Mouse (Mus musculus): ENCODE data around the gene Itga3. TPM values are rescaled to one million over a fixed set of nuclear protein-coding genes. Genes with fewer than 3 reads are reported as not detected.

Itga3 gene
- 11.5 and 12.2 TPM in 2 replicates for polyA plus RNA-seq (2016; fragmentation: Nextera tagmentation; extraction: Ambion mirVana)

DNA sequence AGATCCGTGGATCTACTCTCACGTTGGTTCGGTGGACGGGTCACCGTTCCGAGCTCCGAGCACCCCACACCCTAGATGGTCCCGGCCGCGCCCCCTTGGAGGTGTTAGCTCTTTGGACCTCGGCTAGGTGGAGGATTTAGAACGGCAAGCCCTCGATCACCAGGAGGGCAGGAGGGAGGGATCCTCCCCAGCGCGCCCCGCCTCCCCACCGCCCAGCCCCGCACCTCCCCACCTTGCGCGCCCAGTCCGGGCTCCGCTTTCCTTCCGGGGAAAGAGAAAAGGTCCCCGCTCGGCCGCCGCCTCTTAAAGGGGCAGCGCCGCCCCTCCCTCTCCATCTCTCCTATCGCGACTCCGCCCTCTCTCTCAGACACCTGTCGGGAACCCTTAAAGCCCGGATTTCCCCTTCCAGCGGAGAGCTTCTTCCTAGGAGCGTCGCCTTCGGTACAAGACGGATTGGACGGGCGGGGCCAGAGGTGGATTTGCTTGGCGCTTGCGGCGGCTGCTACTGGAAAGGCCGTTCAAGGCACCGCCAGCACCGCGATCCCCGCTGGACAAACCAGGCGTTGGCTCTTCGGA, at the start of gene Itga3:
TSS of gene Itga3 (minus strand) at position 266 of the 576 bp plus-strand sequence.
- WGBS, result under 1% methylated on average over 50 of the region's 51 CpGs
- peak; percentile 79 for DNase-seq (ENCODE audit: low spot score)
- Histone ChIP-seq H3K36me3 (replicated peaks) (no peaks in the 10 kb centered on the region), H3K27ac (replicated peaks) (peak within 1 kb of the TSS; percentile 82), H3K27me3 (replicated peaks; ENCODE audit: low read depth, poor library complexity, severe bottlenecking) (peaks cover 76% of the 10 kb centered on the region), H3K9me3 (no peaks in the 10 kb centered on the region), H3K4me1 (peaks cover 89% of the 10 kb centered on the region), H3K4me3 (peak within 1 kb of the TSS; percentile 73)

DNA sequence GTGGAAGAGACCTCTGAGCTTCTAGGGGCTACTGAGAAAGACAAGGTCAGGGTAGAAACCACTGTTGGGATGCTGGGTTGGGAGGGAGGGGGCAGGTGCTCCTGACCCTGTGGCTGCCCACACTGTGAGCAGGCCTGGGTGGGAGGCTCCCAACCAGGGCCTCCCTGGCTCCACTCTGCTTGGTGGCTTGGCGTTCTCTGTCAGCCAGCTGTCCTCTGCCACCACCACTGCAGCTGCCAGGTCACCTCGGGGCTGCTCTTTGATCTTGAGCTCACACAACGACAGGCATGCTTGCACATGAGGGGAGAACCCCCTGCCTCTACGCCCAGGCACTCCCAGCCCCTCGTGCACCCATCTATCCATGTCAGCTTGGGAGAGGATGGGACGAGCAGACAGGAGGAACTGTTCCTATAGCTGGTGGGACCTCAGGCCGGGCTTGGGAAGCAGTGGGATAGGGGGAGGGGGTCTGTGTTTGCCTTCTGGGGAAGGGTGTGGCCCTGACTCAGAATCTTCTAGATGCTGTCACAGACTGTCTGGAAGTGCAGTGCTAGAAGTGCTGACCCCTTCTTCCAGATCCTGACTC, 48.9 kb upstream of the Itga3 start:
- no peak for DNase-seq (ENCODE audit: low spot score)
- 27% methylated on average over 7 of the region's 7 CpGs for WGBS
- Histone ChIP-seq H3K27me3 (replicated peaks; ENCODE audit: low read depth, poor library complexity, severe bottlenecking) (peaks cover 95% of the 10 kb centered on the region), H3K36me3 (replicated peaks) (peaks cover 19% of the 10 kb centered on the region), H3K9me3 (no peaks in the 10 kb centered on the region), H3K27ac (replicated peaks) (peak overlapping the region; percentile 52), H3K4me1 (peaks cover 80% of the 10 kb centered on the region), H3K4me3 (peak overlapping the region; percentile 8)

DNA sequence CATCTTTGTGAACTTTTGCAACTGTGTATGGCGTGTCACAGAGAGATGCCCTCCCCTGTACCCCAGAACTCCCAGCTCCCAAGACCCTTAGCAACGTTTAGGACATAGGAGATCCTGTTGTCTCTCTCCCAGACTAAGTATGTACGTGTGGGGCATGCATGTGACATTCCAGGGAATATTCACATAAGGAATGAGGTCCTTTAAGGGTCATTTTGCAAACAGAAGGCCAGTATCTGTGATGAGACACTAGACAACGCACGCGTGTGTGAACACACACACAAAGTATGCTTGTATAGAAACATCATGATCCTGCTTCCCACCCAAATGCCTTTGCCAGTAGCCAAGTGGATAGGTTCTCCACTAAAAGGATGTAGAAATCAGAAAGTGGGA, 45.5 kb upstream of the Itga3 start:
- Histone ChIP-seq H3K36me3 (replicated peaks) (peaks cover 19% of the 10 kb centered on the region), H3K27me3 (replicated peaks; ENCODE audit: low read depth, poor library complexity, severe bottlenecking) (peaks cover 99% of the 10 kb centered on the region), H3K27ac (replicated peaks) (peak overlapping the region; percentile 84), H3K4me3 (peak overlapping the region; percentile 67), H3K9me3 (no peaks in the 10 kb centered on the region), H3K4me1 (peaks cover 76% of the 10 kb centered on the region)
- DNase-seq (ENCODE audit: low spot score), result no peak
- 20% methylated on average over 6 of the region's 6 CpGs for WGBS

DNA sequence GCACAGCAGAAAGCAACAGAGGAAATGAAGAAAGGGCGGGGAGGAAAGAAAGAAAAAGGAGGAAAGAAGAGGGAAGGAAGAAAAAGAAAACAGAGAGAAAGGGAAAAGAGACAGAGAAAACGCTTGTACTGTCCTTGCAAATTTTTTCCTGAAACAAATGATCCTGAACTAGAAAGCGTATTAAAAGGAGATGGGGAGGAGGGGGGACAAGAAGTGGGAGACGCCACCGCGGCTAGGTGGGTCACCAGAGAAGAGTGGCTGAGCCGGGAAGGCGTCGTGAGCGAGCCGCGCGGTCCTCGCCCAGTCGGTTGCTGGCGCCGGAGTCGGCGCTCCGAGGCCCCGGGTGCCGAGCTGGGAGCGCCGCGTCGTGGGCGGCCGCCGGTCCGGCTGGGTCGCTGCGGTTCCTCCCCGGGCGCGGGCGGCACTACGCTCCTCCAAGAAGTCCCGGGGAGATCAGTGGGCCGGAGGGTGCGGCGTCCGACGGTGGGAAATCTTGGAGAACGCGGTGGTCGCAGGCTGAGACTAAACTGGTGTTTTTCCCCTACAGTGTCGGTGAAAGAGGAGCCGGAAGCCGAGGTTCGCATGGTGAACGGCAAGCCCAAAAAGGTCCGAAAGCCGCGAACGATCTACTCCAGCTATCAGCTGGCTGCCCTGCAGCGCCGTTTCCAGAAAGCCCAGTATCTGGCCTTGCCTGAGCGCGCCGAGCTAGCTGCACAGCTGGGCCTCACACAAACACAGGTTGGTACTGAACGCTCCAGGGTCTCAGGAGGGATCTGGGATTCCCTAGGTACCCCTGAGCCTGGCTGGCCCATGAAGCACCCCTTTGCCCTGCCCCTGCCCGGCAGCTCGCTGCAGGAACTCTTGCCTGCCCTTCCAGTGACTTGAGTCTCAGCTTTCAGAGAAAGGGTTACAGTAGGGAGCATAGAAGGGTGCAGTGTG, 44.8 kb upstream of the Itga3 start:
- no peaks in the 10 kb centered on the region for H3K9me3 ChIP-seq
- H3K36me3 ChIP-seq (replicated peaks), result peaks cover 19% of the 10 kb centered on the region
- peak overlapping the region; percentile 84 for H3K27ac ChIP-seq (replicated peaks)
- H3K4me1 ChIP-seq, result peaks cover 70% of the 10 kb centered on the region
- peak; percentile 62 for DNase-seq (ENCODE audit: low spot score)
- H3K4me3 ChIP-seq, result peak overlapping the region; percentile 67
- under 1% methylated on average over 63 of the region's 63 CpGs for WGBS
- peaks cover 94% of the 10 kb centered on the region for H3K27me3 ChIP-seq (replicated peaks; ENCODE audit: low read depth, poor library complexity, severe bottlenecking)

DNA sequence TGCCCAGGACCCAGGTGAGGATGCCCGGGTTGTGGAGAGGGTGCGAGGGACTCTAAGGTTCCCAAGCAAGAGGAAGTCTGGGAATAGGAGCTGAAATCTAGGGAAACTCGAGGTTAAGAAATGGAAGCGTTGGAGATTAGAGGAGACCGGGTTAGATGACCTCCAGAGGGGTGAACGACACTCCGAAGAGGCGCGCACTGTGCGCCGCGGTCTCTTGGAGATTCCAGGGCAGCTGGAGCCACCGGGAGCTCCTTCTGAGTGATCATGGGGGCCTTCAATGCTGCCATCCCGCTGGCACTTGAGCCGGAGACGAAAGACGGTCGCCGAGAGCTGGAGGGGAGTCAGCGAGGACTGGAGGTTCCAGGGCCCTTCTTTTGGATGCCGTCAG, 44.0 kb upstream of the Itga3 start:
- DNase-seq (ENCODE audit: low spot score), result no peak
- Histone ChIP-seq H3K9me3 (no peaks in the 10 kb centered on the region), H3K4me3 (peak overlapping the region; percentile 67), H3K36me3 (replicated peaks) (peaks cover 19% of the 10 kb centered on the region), H3K27me3 (replicated peaks; ENCODE audit: low read depth, poor library complexity, severe bottlenecking) (peaks cover 86% of the 10 kb centered on the region), H3K27ac (replicated peaks) (peak overlapping the region; percentile 84), H3K4me1 (peaks cover 62% of the 10 kb centered on the region)
- 1% methylated on average over 21 of the region's 21 CpGs for WGBS

DNA sequence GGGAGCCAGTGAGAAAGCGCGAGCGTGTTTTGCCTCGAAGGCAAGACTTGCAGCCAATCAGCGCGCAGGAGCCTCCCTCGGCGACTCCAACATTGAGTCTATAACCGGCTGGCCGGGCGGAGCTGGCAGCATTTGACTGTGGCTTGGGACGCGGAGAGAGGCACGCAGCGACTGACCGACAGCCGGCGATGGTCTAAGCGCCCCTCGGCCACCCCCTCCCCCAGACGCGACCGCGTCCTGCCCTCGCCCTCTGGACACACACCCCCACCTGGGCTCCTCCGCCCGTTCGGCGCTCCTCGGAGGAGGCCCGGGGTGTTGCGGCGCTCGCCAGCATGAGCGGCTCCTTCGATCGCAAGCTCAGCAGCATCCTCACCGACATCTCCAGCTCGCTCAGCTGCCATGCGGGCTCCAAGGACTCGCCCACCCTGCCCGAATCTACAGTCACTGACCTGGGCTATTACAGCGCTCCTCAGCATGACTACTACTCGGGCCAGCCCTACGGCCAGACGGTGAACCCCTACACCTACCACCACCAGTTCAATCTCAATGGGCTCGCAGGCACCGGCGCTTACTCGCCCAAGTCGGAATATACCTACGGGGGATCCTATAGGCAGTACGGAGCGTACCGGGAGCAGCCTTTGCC, 43.5 kb upstream of the Itga3 start, which contains the start of gene Dlx3:
TSS of gene Dlx3 (plus strand) at position 130 of the 643 bp plus-strand sequence.
- H3K9me3 ChIP-seq, result no peaks in the 10 kb centered on the region
- H3K4me1 ChIP-seq, result peaks cover 57% of the 10 kb centered on the region
- peak; percentile 90 for DNase-seq (ENCODE audit: low spot score)
- H3K27me3 ChIP-seq (replicated peaks; ENCODE audit: low read depth, poor library complexity, severe bottlenecking), result peaks cover 81% of the 10 kb centered on the region
- WGBS, result under 1% methylated on average over 55 of the region's 55 CpGs
- H3K27ac ChIP-seq (replicated peaks), result peak within 1 kb of the TSS; percentile 84
- peaks cover 19% of the 10 kb centered on the region for H3K36me3 ChIP-seq (replicated peaks)
- H3K4me3 ChIP-seq, result peak within 1 kb of the TSS; percentile 67

DNA sequence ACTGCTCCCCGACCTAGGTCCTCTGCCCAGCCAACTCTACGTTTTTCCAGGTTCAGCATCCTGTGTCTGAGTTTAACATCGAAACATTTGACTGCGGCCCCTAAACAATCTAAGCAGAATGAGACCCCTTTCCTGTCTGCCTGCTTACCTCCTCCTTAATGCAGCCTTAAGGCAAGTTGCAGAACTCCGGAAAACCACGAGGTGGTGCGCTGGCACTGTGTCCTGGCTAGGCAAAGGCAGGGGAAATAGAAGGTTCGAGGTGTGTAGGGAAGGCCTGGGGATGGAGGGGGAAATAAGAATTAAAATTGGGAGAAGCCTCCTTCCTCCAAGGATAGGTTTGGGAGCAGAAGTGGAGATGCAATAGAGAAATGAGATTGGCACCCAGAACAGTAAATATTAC, 41.9 kb upstream of the Itga3 start:
- Histone ChIP-seq H3K36me3 (replicated peaks) (peaks cover 12% of the 10 kb centered on the region), H3K4me3 (peak overlapping the region; percentile 36), H3K4me1 (peaks cover 44% of the 10 kb centered on the region), H3K27me3 (replicated peaks; ENCODE audit: low read depth, poor library complexity, severe bottlenecking) (peaks cover 65% of the 10 kb centered on the region), H3K27ac (replicated peaks) (no peak overlapping the region), H3K9me3 (no peaks in the 10 kb centered on the region)
- DNase-seq (ENCODE audit: low spot score), result peak; percentile 82
- 3% methylated on average over 8 of the region's 8 CpGs for WGBS

DNA sequence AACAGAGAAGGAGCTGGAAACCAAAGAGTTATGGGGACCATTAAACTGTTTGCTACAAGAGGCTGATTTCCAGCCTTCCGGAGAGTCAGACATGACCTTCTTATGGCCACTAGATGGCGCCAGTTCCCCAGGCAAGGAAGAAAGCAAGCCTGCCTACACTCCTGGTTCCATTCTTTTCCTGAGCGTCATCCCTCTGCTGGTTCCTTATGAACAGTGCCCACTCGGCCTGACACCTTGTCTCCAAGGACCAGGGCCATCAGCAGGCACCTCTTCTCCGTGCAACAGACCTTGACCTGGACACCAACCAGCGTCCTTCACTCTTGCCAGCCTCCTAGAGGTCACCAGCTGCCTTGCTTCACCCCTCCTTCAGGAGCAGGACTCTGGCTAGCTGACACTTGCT, 40.4 kb upstream of the Itga3 start:
- H3K27me3 ChIP-seq (replicated peaks; ENCODE audit: low read depth, poor library complexity, severe bottlenecking), result peaks cover 50% of the 10 kb centered on the region
- no peak overlapping the region for H3K4me3 ChIP-seq
- 0 out of 2 replicates have a peak, but pooled peaks cover 4% of the 10 kb centered on the region for H3K36me3 ChIP-seq (replicated peaks)
- 0 out of 2 replicates have a peak overlapping the region, but pooled peaks have one; percentile 11 for H3K27ac ChIP-seq (replicated peaks)
- no peaks in the 10 kb centered on the region for H3K9me3 ChIP-seq
- 5% methylated on average over 6 of the region's 6 CpGs for WGBS
- DNase-seq (ENCODE audit: low spot score), result peak; percentile 81
- H3K4me1 ChIP-seq, result peaks cover 48% of the 10 kb centered on the region

DNA sequence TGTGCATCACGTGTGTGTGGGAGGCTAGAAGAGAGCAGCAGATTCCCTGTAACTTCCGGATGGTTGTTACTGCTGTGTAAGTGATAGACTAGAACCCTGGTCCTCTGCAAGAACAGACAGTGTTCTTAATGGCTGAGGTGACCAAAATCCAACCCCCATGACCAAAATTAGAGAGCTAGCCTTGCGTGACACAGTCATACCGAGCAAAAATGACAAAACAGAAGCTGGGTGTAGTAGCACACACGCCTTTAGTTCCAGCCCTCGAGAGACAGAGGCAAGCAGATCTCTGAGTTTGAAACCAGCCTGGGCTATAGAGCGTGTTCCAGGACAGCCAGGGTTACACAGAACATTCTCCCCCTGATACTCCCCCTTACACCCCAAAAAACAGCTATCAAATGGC, 33.5 kb upstream of the Itga3 start:
- H3K9me3 ChIP-seq, result no peaks in the 10 kb centered on the region
- H3K4me1 ChIP-seq, result peaks cover 30% of the 10 kb centered on the region
- peaks cover 14% of the 10 kb centered on the region for H3K27me3 ChIP-seq (replicated peaks; ENCODE audit: low read depth, poor library complexity, severe bottlenecking)
- WGBS, result 89% methylated on average over 7 of the region's 7 CpGs
- no peak overlapping the region for H3K4me3 ChIP-seq
- no peak overlapping the region for H3K27ac ChIP-seq (replicated peaks)
- no peak for DNase-seq (ENCODE audit: low spot score)
- no peaks in the 10 kb centered on the region for H3K36me3 ChIP-seq (replicated peaks)

DNA sequence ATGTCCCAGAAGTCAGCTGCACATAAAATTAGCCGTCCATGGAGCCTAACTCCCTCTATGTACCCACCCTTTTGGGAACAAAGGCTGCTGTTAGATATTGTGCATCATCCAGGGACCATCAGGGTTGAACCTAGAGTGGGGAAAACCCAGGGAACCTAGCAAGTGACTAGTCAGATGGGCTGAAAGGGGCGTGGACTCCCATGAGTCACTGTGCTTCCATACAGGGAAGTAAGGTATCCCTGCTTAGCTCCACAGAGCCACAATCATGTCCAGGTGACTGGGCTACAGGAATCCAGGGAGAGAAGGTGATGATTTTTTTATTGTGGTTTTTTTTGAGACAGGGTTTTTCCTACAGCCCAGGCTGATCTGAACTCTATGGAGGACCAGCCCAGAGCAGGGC, 32.4 kb upstream of the Itga3 start:
- Histone ChIP-seq H3K27me3 (replicated peaks; ENCODE audit: low read depth, poor library complexity, severe bottlenecking) (peaks cover 14% of the 10 kb centered on the region), H3K36me3 (replicated peaks) (no peaks in the 10 kb centered on the region), H3K9me3 (no peaks in the 10 kb centered on the region), H3K27ac (replicated peaks) (no peak overlapping the region), H3K4me3 (no peak overlapping the region), H3K4me1 (peaks cover 41% of the 10 kb centered on the region)
- DNase-seq (ENCODE audit: low spot score), result no peak
- WGBS, result 81% methylated on average over 2 of the region's 2 CpGs

DNA sequence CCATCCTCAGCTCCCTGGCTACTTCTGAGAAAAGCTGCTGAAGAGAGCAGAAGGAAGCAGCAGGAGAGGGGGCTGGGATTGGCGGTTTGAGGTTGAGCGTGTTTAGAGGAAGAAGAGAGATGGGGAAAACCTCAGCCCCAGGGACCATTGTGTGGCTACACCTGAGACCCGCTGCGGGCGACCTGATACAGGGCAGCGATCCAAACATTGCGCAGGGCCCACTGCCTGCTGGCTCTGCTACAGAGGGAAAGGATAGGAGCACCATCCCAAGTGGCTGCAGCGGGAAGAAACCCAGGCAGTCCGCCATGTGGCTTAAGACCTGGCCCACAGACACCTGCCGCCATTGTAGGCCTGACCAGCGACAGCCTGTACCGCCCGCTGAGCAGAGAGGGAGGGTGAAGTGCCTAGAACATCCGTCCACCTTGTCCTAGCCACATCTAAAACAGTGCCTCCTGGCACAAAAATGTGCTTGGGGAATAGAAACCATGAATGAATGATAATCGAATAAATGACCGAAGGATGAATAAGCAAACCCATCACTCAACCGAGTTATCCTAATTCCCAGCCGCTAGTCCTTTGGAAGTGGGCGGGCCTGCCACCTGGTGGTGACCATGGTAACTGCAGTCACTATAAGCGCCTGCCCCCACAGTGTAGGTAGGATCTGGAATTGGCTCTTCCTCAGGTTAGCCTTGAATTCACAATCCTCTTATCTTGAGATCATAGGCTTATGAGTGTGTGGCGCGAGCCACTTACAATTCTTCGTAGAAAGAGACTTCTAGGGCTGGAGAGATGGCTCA, 30.0 kb upstream of the Itga3 start:
- peak; percentile 85 for DNase-seq (ENCODE audit: low spot score)
- WGBS, result 38% methylated on average over 23 of the region's 23 CpGs
- H3K27me3 ChIP-seq (replicated peaks; ENCODE audit: low read depth, poor library complexity, severe bottlenecking), result peaks cover 14% of the 10 kb centered on the region
- H3K9me3 ChIP-seq, result no peaks in the 10 kb centered on the region
- H3K27ac ChIP-seq (replicated peaks), result no peak overlapping the region
- H3K4me3 ChIP-seq, result no peak overlapping the region
- peaks cover 34% of the 10 kb centered on the region for H3K4me1 ChIP-seq
- H3K36me3 ChIP-seq (replicated peaks), result no peaks in the 10 kb centered on the region

Measured in embryonic facial prominence, embryonic 10.5 days (tissue).